Mouse (Mus musculus) layer of hippocampus, adult 18-20 months (tissue): ENCODE data around the gene Csn1s2b. TPM values are rescaled to one million over a fixed set of nuclear protein-coding genes. Genes with fewer than 3 reads are reported as not detected.
"Not testable (repeated sequence)": the region's sequence is repeated elsewhere in the genome, so short reads cannot be mapped to it uniquely, and the experiment has no call there.

ENCODE experiments used
- DNase-seq, 2 experiments: peaks; one replicate each; pipeline ENCODE4 v3.0.0; 2022; ENCODE audit warnings: low spot score in 2 of 2
- long read RNA-seq: library from polyadenylated mRNA; stranded (forward); transcript quantifications from one replicate; pipeline ENCODE4 v2.0.0, GENCODE M21; 2021
- total RNA-seq, 2 experiments: library from RNA; stranded (reverse); gene quantifications; 2 replicates each; pipeline ENCODE4 v1.2.3; 2021

Gene Csn1s2b
- total RNA-seq = not detected
- long read RNA-seq = 0 reads

GRCm38 (mm10) chr5:87807782-87808181, at the start of gene Csn1s2b:
Gene Csn1s2b (plus strand): TSS chr5:87808082.
- DNase-seq = no peak

- DNase-seq = no peak
Observed at GRCm38 (mm10) chr5:87764546-87764945, 43.3 kb upstream of the Csn1s2b start.

- not testable (repeated sequence) for DNase-seq
Observed at GRCm38 (mm10) chr5:87772151-87772550, 35.7 kb upstream of the Csn1s2b start.

GRCm38 (mm10) chr5:87774267-87774666, 33.6 kb upstream of the Csn1s2b start, which contains the start of gene Csn1s2a:
Gene Csn1s2a (plus strand): TSS chr5:87774567.
- DNase-seq = no peak

GRCm38 (mm10) chr5:87782731-87783130, 25.2 kb upstream of the Csn1s2b start:
- peak in 1 of 2 experiments; percentile 18 for DNase-seq

GRCm38 (mm10) chr5:87809253-87809652, 1.4 kb downstream of the Csn1s2b start:
- DNase-seq = no peak

- no peak for DNase-seq
Observed at GRCm38 (mm10) chr5:87825386-87825785, 17.5 kb downstream of the Csn1s2b start, which contains the start of gene Prr27. Gene Prr27 (plus strand): TSS chr5:87825686.

GRCm38 (mm10) chr5:87855136-87855716, 47.3 kb downstream of the Csn1s2b start:
- DNase-seq = no peak

GRCm38 (mm10) chr5:87870084-87870483, 62.2 kb downstream of the Csn1s2b start:
- no peak for DNase-seq

- DNase-seq = no peak
Observed at GRCm38 (mm10) chr5:87871423-87871822, 63.5 kb downstream of the Csn1s2b start.

Other genes starting within 250 kb of the Csn1s2b start
- not detected for gene Sult1d1, start 239.1 kb upstream of the Csn1s2b start, total RNA-seq
- gene Sult1e1, start 216.5 kb upstream of the Csn1s2b start, total RNA-seq = not detected
- gene Csn1s1, start 141.9 kb upstream of the Csn1s2b start, total RNA-seq = not detected
- gene Csn2, start 108.5 kb upstream of the Csn1s2b start, total RNA-seq = not detected
- not detected for gene Csn1s2a, start 33.5 kb upstream of the Csn1s2b start, total RNA-seq
- not detected for gene Prr27, start 17.6 kb downstream of the Csn1s2b start, total RNA-seq
- gene Odam, start 76.9 kb downstream of the Csn1s2b start, total RNA-seq = not detected
- not detected for gene Csn3, start 117.5 kb downstream of the Csn1s2b start, total RNA-seq
- gene 2310003L06Rik, start 161.4 kb downstream of the Csn1s2b start, total RNA-seq = not detected
- not detected for gene Gm28434, start 161.4 kb downstream of the Csn1s2b start, total RNA-seq
- gene Cabs1, start 171.4 kb downstream of the Csn1s2b start, total RNA-seq = not detected
- not detected for gene Smr3a, start 194.5 kb downstream of the Csn1s2b start, total RNA-seq